Mouse (Mus musculus): ENCODE data around the gene Rnf152. TPM values are rescaled to one million over a fixed set of nuclear protein-coding genes. Genes with fewer than 3 reads are reported as not detected.

The Rnf152 gene
- total RNA-seq (2023) = not detected

DNA sequence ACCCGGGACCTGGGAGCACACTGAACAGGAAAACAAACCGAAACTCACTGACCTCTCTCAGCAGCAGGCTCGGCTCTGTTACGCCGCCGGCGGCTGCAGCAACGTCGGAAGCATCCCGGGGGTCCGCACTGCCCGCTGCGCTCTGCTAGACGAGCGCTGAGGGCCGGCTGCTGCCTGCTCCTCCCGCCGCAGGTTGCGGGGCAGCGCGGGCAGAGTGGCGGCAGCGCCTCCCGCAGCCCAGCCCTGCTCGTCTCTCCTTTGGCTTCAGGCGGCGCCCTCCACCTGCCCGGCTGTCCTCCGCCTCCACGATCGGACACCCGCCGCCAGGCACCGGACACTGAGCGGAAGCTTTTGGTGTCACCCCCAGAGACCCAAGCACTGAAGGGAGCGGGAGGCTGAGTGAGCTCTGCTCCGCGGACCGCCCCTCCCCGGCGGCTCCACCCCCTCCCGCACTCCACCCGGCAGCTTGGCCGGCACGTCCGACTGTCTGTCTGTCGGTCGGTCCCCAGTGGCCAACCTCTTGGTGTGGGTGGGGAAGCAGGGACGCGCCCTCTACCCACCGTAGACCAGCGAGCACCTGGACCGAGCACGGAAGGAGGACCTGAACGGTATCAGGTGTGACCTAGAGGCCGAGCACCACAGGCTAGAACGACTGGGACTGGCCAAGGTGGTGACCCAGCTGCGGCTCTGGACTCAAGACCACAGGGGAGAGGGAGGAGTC lies at the start of gene Rnf152:
Gene Rnf152, minus strand, starts transcription at position 420 of the 721 bp plus-strand sequence.

